Mouse (Mus musculus): ENCODE results near the gene Haus8. TPM values are rescaled to one million over a fixed set of nuclear protein-coding genes. Genes with fewer than 3 reads are reported as not detected.

Gene Haus8
- polyA plus RNA-seq (2012; ENCODE audit: low replicate concordance): 11.2 and 22.3 TPM in 2 replicates

DNA sequence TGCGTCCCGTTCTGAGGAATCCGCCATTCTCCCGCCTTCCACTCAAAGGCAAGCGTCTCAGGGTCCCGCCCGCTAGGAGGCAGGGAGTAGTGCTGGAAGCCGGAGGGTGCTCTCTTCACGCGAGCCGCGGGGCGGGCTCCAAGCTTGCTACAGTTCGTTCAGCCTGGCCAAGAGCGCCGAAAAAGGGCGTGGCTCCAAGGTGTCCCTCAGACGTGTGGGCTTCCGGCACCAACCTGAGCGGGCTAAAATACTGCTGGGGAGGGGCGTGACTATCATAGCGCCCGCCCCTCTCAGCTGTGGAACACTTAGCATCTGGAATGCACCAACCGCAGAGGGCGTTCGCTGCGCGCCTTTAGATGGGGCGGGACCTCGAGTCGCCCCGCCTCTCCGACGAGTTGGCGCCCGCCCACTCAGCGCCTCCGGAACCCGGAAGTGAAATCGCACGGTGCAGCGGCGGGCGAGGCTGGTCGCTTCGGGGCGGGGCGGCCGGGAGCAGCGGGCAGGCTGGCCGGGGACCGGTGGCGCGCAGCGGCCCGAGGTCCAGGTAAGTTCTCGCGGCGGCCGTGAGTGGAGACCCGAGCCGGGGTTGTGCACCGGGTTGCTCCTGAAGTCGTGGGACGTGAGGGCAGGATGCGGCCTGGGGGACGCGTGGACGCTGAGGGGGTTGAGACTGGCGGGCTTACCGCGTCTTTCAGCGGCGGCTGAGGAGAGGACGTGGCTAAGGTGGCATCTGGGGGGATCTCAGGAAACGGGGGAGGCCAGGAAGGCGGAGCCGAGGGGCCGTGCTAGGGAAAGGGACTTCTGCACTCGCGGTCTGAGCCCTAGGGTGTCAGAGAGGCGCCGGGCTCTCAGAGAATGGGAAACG is at the start of gene Haus8, which contains the start of gene Myo9b:
TSS of gene Haus8 (minus strand) at position 649 of the 865 bp plus-strand sequence.
TSS of gene Myo9b (plus strand) at position 429 of the 865 bp plus-strand sequence.

Other genes starting within 250 kb of the Haus8 start
- 65.7 and 76.7 TPM in 2 replicates for gene Myo9b, start 220 bp downstream of the Haus8 start, polyA plus RNA-seq (2012; ENCODE audit: low replicate concordance)
- 69.6 and 217 TPM in 2 replicates for gene Use1, start 93.9 kb upstream of the Haus8 start, polyA plus RNA-seq (2012; ENCODE audit: low replicate concordance)
- gene Ocel1, start 98.4 kb upstream of the Haus8 start, polyA plus RNA-seq (2012; ENCODE audit: low replicate concordance): 37.5 and 54.6 TPM in 2 replicates
- 41.6 and 43.4 TPM in 2 replicates for gene Nr2f6, start 109.0 kb upstream of the Haus8 start, polyA plus RNA-seq (2012; ENCODE audit: low replicate concordance)
- gene Ushbp1, start 122.9 kb upstream of the Haus8 start, polyA plus RNA-seq (2012; ENCODE audit: low replicate concordance): 1.0 and 2.4 TPM in 2 replicates
- gene Babam1, start 123.9 kb upstream of the Haus8 start, polyA plus RNA-seq (2012; ENCODE audit: low replicate concordance): 83.3 and 110 TPM in 2 replicates
- 54.3 and 71.6 TPM in 2 replicates for gene Ankle1, start 133.1 kb upstream of the Haus8 start, polyA plus RNA-seq (2012; ENCODE audit: low replicate concordance)
- gene Abhd8, start 190.7 kb upstream of the Haus8 start, polyA plus RNA-seq (2012; ENCODE audit: low replicate concordance): 45.0 and 50.9 TPM in 2 replicates
- gene Mrpl34, start 192.0 kb upstream of the Haus8 start, polyA plus RNA-seq (2012; ENCODE audit: low replicate concordance): 165 and 189 TPM in 2 replicates
- 368 and 785 TPM in 2 replicates for gene Dda1, start 196.3 kb upstream of the Haus8 start, polyA plus RNA-seq (2012; ENCODE audit: low replicate concordance)
- 5.7 and 14.5 TPM in 2 replicates for gene Ano8, start 213.0 kb upstream of the Haus8 start, polyA plus RNA-seq (2012; ENCODE audit: low replicate concordance)
- gene Gtpbp3, start 215.2 kb upstream of the Haus8 start, polyA plus RNA-seq (2012; ENCODE audit: low replicate concordance): 55.7 and 59.9 TPM in 2 replicates
- gene Plvap, start 238.8 kb upstream of the Haus8 start, polyA plus RNA-seq (2012; ENCODE audit: low replicate concordance): 112 and 117 TPM in 2 replicates

All from leukemia stem cell, adult 10-12 weeks (primary cell).